Mouse (Mus musculus): ENCODE results near the gene Ssxb1.
"Not testable (repeated sequence)": the region's sequence is repeated elsewhere in the genome, so short reads cannot be mapped to it uniquely, and the experiment has no call there.

GRCm38 (mm10) chrX:8366678-8367077 lies 46.4 kb upstream of the Ssxb1 start, which contains the start of gene Ssxb9:
- TF ChIP-seq POLR2A (IDR thresholded peaks at IDR 0.05; ENCODE audit: borderline replicate concordance, control insufficient read depth, low read depth, low read length); CTCF (IDR thresholded peaks at IDR 0.05; ENCODE audit: control insufficient read depth, insufficient read depth, low read length): not testable (repeated sequence)

Data from bone marrow, adult 2 months (tissue).